Mouse (Mus musculus): Measurements from ENCODE around the gene 4930522H14Rik. TPM values are rescaled to one million over a fixed set of nuclear protein-coding genes. Genes with fewer than 3 reads are reported as not detected.
A peak's percentile ranks its signal among the peaks of the same experiment; 100 is the strongest.

The 4930522H14Rik gene
- total and polyA plus RNA-seq, 3 experiments, result not detected

GRCm38 (mm10) chr4:109569421-109569820, 38.3 kb upstream of the 4930522H14Rik start:
- Histone ChIP-seq H3K4me1 (ENCODE audit: control insufficient read depth, insufficient read depth, low read length) (no peaks in the 10 kb centered on the region), H3K27me3 (ENCODE audit: control insufficient read depth, insufficient read depth, low read length) (no peaks in the 10 kb centered on the region), H3K4me3 (no peak overlapping the region), H3K9ac (ENCODE audit: low read depth, low read length) (no peak overlapping the region), H3K79me2 (replicated peaks; ENCODE audit: control insufficient read depth, insufficient read depth, low read length) (no peaks in the 10 kb centered on the region), H3K27ac (no peak overlapping the region), H3K36me3 (ENCODE audit: control insufficient read depth, insufficient read depth, low read length) (no peaks in the 10 kb centered on the region)
- intact Hi-C loops (cut with DNase I), result no loop called here
- no peak for DNase-seq
- 83% methylated on average over 9 of the region's 9 CpGs for WGBS
- TF ChIP-seq EP300 (IDR thresholded peaks at IDR 0.05; ENCODE audit: insufficient read depth, low read depth, low read length) (no peak), POLR2A (IDR thresholded peaks at IDR 0.05; ENCODE audit: insufficient read depth, low read depth, low read length) (no peak), CTCF (IDR thresholded peaks at IDR 0.05) (no peak)

- intact Hi-C loops (cut with DNase I), result no loop called here
- no peak for DNase-seq
- Histone ChIP-seq H3K36me3 (ENCODE audit: control insufficient read depth, insufficient read depth, low read length) (no peaks in the 10 kb centered on the region), H3K4me1 (ENCODE audit: control insufficient read depth, insufficient read depth, low read length) (no peaks in the 10 kb centered on the region), H3K9ac (ENCODE audit: low read depth, low read length) (no peak overlapping the region), H3K79me2 (replicated peaks; ENCODE audit: control insufficient read depth, insufficient read depth, low read length) (no peaks in the 10 kb centered on the region), H3K4me3 (no peak overlapping the region), H3K27me3 (ENCODE audit: control insufficient read depth, insufficient read depth, low read length) (no peaks in the 10 kb centered on the region), H3K27ac (no peak overlapping the region)
- 88% methylated on average over 10 of the region's 10 CpGs for WGBS
- TF ChIP-seq CTCF (IDR thresholded peaks at IDR 0.05) (no peak), EP300 (IDR thresholded peaks at IDR 0.05; ENCODE audit: insufficient read depth, low read depth, low read length) (no peak), POLR2A (IDR thresholded peaks at IDR 0.05; ENCODE audit: insufficient read depth, low read depth, low read length) (no peak)
These were observed 37.9 kb upstream of the 4930522H14Rik start for GRCm38 (mm10) chr4:109568959-109569358.

- no peak for TF ChIP-seq CTCF (IDR thresholded peaks at IDR 0.05)
- no peak for TF ChIP-seq EP300 (IDR thresholded peaks at IDR 0.05; ENCODE audit: insufficient read depth, low read depth, low read length)
- no peak for TF ChIP-seq POLR2A (IDR thresholded peaks at IDR 0.05; ENCODE audit: insufficient read depth, low read depth, low read length)
- Histone ChIP-seq H3K4me3 (no peak overlapping the region), H3K9ac (ENCODE audit: low read depth, low read length) (no peak overlapping the region), H3K27me3 (ENCODE audit: control insufficient read depth, insufficient read depth, low read length) (no peaks in the 10 kb centered on the region), H3K4me1 (ENCODE audit: control insufficient read depth, insufficient read depth, low read length) (no peaks in the 10 kb centered on the region), H3K79me2 (replicated peaks; ENCODE audit: control insufficient read depth, insufficient read depth, low read length) (no peaks in the 10 kb centered on the region), H3K36me3 (ENCODE audit: control insufficient read depth, insufficient read depth, low read length) (no peaks in the 10 kb centered on the region), H3K27ac (no peak overlapping the region)
- 87% methylated on average over 6 of the region's 6 CpGs for WGBS
- DNase-seq, result no peak
- intact Hi-C loops (cut with DNase I), result no loop called here
These were observed 33.6 kb upstream of the 4930522H14Rik start for GRCm38 (mm10) chr4:109564711-109565110.

GRCm38 (mm10) chr4:109550338-109551150, 19.4 kb upstream of the 4930522H14Rik start:
- intact Hi-C loops (cut with DNase I), result no loop called here
- Histone ChIP-seq H3K79me2 (replicated peaks; ENCODE audit: control insufficient read depth, insufficient read depth, low read length) (no peaks in the 10 kb centered on the region), H3K27me3 (ENCODE audit: control insufficient read depth, insufficient read depth, low read length) (no peaks in the 10 kb centered on the region), H3K9ac (ENCODE audit: low read depth, low read length) (no peak overlapping the region), H3K27ac (no peak overlapping the region), H3K4me1 (ENCODE audit: control insufficient read depth, insufficient read depth, low read length) (no peaks in the 10 kb centered on the region), H3K36me3 (ENCODE audit: control insufficient read depth, insufficient read depth, low read length) (no peaks in the 10 kb centered on the region), H3K4me3 (no peak overlapping the region)
- peak in 1 of 2 experiments; percentile 30 for DNase-seq
- TF ChIP-seq EP300 (IDR thresholded peaks at IDR 0.05; ENCODE audit: insufficient read depth, low read depth, low read length), result no peak
- TF ChIP-seq CTCF (IDR thresholded peaks at IDR 0.05), result no peak
- 14% methylated on average over 11 of the region's 11 CpGs for WGBS

GRCm38 (mm10) chr4:109547306-109547705, 16.2 kb upstream of the 4930522H14Rik start:
- H3K79me2 ChIP-seq (replicated peaks; ENCODE audit: control insufficient read depth, insufficient read depth, low read length), result no peaks in the 10 kb centered on the region
- no peaks in the 10 kb centered on the region for H3K27me3 ChIP-seq (ENCODE audit: control insufficient read depth, insufficient read depth, low read length)
- 9% methylated on average over 2 of the region's 2 CpGs for WGBS
- H3K9ac ChIP-seq (ENCODE audit: low read depth, low read length), result no peak overlapping the region
- H3K36me3 ChIP-seq (ENCODE audit: control insufficient read depth, insufficient read depth, low read length), result no peaks in the 10 kb centered on the region
- intact Hi-C loops (cut with DNase I), result no loop called here
- no peaks in the 10 kb centered on the region for H3K4me1 ChIP-seq (ENCODE audit: control insufficient read depth, insufficient read depth, low read length)
- H3K27ac ChIP-seq, result no peak overlapping the region
- TF ChIP-seq CTCF (IDR thresholded peaks at IDR 0.05) (no peak), EP300 (IDR thresholded peaks at IDR 0.05; ENCODE audit: insufficient read depth, low read depth, low read length) (no peak), POLR2A (IDR thresholded peaks at IDR 0.05; ENCODE audit: insufficient read depth, low read depth, low read length) (no peak)
- no peak overlapping the region for H3K4me3 ChIP-seq
- no peak for DNase-seq

GRCm38 (mm10) chr4:109546538-109546937, 15.4 kb upstream of the 4930522H14Rik start:
- no peaks in the 10 kb centered on the region for H3K27me3 ChIP-seq (ENCODE audit: control insufficient read depth, insufficient read depth, low read length)
- no peak overlapping the region for H3K4me3 ChIP-seq
- H3K9ac ChIP-seq (ENCODE audit: low read depth, low read length), result no peak overlapping the region
- H3K36me3 ChIP-seq (ENCODE audit: control insufficient read depth, insufficient read depth, low read length), result no peaks in the 10 kb centered on the region
- no peaks in the 10 kb centered on the region for H3K4me1 ChIP-seq (ENCODE audit: control insufficient read depth, insufficient read depth, low read length)
- TF ChIP-seq POLR2A (IDR thresholded peaks at IDR 0.05; ENCODE audit: insufficient read depth, low read depth, low read length) (no peak), CTCF (IDR thresholded peaks at IDR 0.05) (no peak), EP300 (IDR thresholded peaks at IDR 0.05; ENCODE audit: insufficient read depth, low read depth, low read length) (no peak)
- intact Hi-C loops (cut with DNase I), result no loop called here
- H3K79me2 ChIP-seq (replicated peaks; ENCODE audit: control insufficient read depth, insufficient read depth, low read length), result no peaks in the 10 kb centered on the region
- DNase-seq, result no peak
- H3K27ac ChIP-seq, result no peak overlapping the region
- 92% methylated on average over 2 of the region's 2 CpGs for WGBS

Data from heart, adult 2 months (tissue).